Mouse (Mus musculus): ENCODE data around the gene Anxa4. TPM values are rescaled to one million over a fixed set of nuclear protein-coding genes. Genes with fewer than 3 reads are reported as not detected.

Gene Anxa4
- polyA plus RNA-seq, 1 experiment from 2014 or later = 5.9 TPM

DNA sequence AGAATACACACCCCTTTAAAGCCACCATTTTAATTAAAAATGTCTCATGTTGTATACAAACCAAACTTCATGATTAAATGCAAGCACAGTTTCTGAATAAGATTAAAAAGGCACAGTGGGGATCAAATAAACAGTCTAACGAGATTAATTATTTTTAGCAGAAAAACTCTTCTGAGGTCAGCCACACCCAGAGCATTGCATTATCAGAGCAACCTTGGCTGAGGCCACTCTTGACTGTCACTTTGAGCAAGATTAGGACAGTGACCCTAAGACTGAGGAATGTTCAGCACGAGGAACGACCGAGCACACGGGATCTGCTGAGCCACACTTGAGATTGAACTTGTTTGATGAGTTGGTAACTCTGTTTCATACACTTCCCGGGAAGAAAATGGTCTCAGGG lies 56.6 kb downstream of the Anxa4 start:
- no peak overlapping the region for H3K27ac ChIP-seq (replicated peaks)
- 81% methylated on average over 6 of the region's 6 CpGs for WGBS

DNA sequence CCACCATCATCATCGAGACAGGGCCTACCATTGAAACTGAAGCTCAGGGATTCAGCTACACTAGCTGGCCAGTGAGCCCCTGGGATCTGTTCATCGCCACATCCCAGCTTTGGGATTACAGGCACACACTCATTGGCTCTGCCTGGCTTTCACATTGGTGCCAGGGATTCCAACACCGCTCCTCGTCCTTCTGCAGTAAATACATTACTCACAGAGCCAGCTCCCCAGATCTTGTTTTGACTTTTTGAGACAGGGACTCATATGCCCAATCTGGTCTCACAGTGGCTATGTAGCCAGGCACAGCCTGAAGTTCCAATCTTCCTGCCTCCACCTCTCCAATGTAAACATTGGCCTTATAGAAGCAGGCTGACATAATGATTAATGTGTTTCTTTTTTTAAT lies 57.1 kb downstream of the Anxa4 start:
- no peaks in the 10 kb centered on the region for H3K9me3 ChIP-seq
- no peaks in the 10 kb centered on the region for H3K36me3 ChIP-seq
- ATAC-seq (replicated peaks) = no peak
- H3K4me2 ChIP-seq (replicated peaks) = no peak overlapping the region
- 75% methylated on average over 4 of the region's 4 CpGs for WGBS
- no peak overlapping the region for H3K4me3 ChIP-seq
- H3K27me3 ChIP-seq = no peaks in the 10 kb centered on the region
- 0 out of 2 replicates have a peak overlapping the region, but pooled peaks have one; percentile 26 for H3K27ac ChIP-seq (replicated peaks)
- H3K9ac ChIP-seq (replicated peaks) = no peak overlapping the region
- peaks cover 17% of the 10 kb centered on the region for H3K4me1 ChIP-seq

More for the DNA sequence above, 56.6 kb downstream of the Anxa4 start:
- Histone ChIP-seq H3K4me1 (peaks cover 13% of the 10 kb centered on the region), H3K36me3 (no peaks in the 10 kb centered on the region), H3K4me2 (replicated peaks) (no peak overlapping the region), H3K4me3 (no peak overlapping the region), H3K27me3 (no peaks in the 10 kb centered on the region), H3K9me3 (no peaks in the 10 kb centered on the region), H3K9ac (replicated peaks) (no peak overlapping the region)
- no peak for ATAC-seq (replicated peaks)

DNA sequence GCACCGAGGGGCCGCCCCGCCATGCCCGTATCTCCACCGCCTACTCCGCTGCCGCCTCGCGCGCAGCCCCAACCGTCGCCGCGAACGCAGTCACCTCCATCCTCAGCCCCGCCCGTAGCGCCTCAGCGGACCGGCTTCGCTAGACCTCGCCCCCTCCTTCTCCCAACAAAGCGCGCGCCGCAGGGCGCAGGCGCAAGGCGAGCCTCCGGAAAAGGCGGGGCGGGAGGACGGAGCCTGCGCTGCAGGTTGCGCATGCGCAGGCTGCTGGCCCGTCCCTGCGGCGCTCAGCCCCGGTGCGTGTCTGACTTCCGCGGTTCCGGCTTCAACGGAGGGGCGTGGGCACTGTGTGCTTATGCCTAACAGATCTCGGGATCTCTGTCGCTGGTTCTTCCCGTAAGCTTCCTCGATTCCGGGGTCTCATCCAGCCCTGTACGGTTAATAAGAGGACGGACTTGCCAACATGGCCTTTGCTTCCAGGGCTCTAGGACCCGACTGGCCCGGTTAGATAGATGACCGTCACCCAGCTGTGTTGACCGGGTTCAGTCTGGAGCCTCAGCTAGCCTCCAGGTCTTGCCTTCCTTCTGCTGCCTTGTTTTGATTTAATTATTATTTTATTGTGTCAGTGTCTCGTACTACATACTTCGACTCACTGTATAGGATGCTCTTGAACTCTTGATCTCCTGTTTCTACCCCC lies 60.1 kb downstream of the Anxa4 start, which contains the start of gene Gmcl1:
Gene Gmcl1 (minus strand): TSS at position 201 of the 694 bp plus-strand sequence.
- WGBS = under 1% methylated on average over 59 of the region's 59 CpGs
- H3K4me2 ChIP-seq (replicated peaks) = peak within 1 kb of the TSS; percentile 80
- no peaks in the 10 kb centered on the region for H3K36me3 ChIP-seq
- peak within 1 kb of the TSS; percentile 89 for H3K9ac ChIP-seq (replicated peaks)
- H3K4me3 ChIP-seq = peak within 1 kb of the TSS; percentile 93
- H3K4me1 ChIP-seq = peaks cover 34% of the 10 kb centered on the region
- H3K27ac ChIP-seq (replicated peaks) = peak within 1 kb of the TSS; percentile 91
- H3K27me3 ChIP-seq = no peaks in the 10 kb centered on the region
- ATAC-seq (replicated peaks) = peak; percentile 95
- H3K9me3 ChIP-seq = no peaks in the 10 kb centered on the region

DNA sequence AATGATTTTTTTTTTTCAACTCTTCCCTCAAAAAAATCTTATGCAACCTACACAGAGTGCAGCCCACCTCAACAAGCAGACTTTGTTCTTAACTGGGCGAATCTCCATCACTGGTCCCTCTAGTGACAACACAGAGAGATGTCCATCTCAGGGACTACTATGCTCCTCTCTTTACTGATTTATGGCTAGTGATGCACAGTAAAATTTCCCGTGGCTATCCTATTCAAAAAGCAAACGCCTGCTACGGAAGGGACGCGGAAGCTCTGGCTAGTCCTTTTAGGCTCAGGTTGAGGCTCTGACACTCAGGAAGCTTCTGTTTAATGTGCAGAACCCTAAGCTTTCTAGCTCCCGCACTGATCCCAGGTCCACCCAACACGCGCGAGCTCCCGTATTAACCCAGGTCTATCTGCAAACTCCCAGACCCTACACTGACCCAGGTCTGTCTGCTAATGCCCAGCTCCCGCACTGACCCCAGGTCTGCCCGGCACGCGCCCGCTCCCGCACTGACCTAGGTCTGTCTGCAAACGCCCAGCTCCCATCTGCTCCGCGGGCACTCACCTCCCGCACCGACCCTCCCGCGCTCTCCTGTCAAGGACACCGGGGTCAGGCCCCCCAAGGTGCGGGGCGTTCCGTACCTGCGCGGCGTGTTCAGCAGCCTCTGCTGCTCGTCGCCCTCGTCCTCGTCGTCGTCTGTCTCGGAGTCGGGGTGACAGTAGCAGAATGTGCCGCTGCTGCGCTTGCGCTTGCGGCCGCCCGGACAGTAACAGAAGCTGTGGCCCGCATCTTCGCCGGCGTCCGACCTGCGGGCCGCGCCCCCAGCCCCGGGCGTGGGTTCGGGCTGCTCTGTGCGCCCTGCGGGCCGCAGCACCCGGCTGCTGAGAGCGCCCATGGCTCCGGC lies 60.9 kb downstream of the Anxa4 start:
- 0 out of 2 replicates have a peak, but pooled peaks cover 2% of the 10 kb centered on the region for H3K36me3 ChIP-seq
- no peaks in the 10 kb centered on the region for H3K9me3 ChIP-seq
- under 1% methylated on average over 62 of the region's 62 CpGs for WGBS
- ATAC-seq (replicated peaks) = peak; percentile 49
- H3K9ac ChIP-seq (replicated peaks) = peak overlapping the region; percentile 89
- peak overlapping the region; percentile 93 for H3K4me3 ChIP-seq
- peaks cover 34% of the 10 kb centered on the region for H3K4me1 ChIP-seq
- peak overlapping the region; percentile 91 for H3K27ac ChIP-seq (replicated peaks)
- peak overlapping the region; percentile 80 for H3K4me2 ChIP-seq (replicated peaks)
- no peaks in the 10 kb centered on the region for H3K27me3 ChIP-seq

DNA sequence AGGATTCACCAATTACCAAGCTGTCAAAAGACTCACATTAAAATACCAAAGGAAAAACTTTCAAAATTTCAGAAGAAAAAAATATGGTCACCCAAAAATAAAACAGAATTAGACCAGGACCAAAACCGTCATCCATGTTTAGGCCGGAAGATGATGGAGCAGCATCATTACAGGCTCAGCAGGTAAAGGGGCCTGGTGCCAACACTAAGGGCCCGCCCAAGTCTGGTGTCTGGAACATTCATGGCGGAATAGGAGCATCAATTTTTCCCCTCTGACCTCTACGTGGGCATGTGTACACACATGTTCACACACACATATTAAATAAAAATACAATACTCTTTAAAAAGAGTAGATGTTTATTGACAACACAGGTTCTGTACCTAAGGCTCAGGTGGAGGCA lies 64.7 kb downstream of the Anxa4 start:
- Histone ChIP-seq H3K27me3 (no peaks in the 10 kb centered on the region), H3K27ac (replicated peaks) (no peak overlapping the region), H3K4me3 (no peak overlapping the region), H3K4me2 (replicated peaks) (no peak overlapping the region), H3K4me1 (peaks cover 27% of the 10 kb centered on the region), H3K9ac (replicated peaks) (no peak overlapping the region), H3K36me3 (0 out of 2 replicates have a peak, but pooled peaks cover 8% of the 10 kb centered on the region), H3K9me3 (no peaks in the 10 kb centered on the region)
- 91% methylated on average over 5 of the region's 5 CpGs for WGBS
- ATAC-seq (replicated peaks) = no peak

DNA sequence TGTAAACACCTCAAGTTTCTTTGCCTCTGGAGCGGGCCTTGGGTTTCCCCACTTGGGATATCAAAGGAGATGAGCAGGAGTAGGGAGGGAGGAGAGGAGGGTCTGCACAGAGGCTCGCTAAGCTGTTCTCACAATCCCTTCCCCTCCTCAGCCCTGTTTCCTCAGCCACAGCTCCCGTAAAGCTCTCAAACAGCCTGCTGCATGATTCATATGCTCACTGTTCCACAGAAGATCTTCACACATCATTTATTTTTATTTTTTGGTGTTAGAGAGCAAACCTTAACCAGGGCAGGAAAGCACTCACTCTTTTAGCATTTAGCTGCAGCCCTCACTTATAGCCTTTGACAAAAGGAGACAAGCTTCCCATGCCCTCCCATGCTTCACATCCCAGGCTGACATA lies 71.4 kb downstream of the Anxa4 start:
- Histone ChIP-seq H3K27ac (replicated peaks) (no peak overlapping the region), H3K36me3 (peaks cover 36% of the 10 kb centered on the region), H3K9ac (replicated peaks) (no peak overlapping the region), H3K4me3 (no peak overlapping the region), H3K9me3 (no peaks in the 10 kb centered on the region), H3K4me1 (no peaks in the 10 kb centered on the region), H3K27me3 (no peaks in the 10 kb centered on the region), H3K4me2 (replicated peaks) (no peak overlapping the region)
- WGBS = 98% methylated on average over 3 of the region's 3 CpGs
- no peak for ATAC-seq (replicated peaks)

DNA sequence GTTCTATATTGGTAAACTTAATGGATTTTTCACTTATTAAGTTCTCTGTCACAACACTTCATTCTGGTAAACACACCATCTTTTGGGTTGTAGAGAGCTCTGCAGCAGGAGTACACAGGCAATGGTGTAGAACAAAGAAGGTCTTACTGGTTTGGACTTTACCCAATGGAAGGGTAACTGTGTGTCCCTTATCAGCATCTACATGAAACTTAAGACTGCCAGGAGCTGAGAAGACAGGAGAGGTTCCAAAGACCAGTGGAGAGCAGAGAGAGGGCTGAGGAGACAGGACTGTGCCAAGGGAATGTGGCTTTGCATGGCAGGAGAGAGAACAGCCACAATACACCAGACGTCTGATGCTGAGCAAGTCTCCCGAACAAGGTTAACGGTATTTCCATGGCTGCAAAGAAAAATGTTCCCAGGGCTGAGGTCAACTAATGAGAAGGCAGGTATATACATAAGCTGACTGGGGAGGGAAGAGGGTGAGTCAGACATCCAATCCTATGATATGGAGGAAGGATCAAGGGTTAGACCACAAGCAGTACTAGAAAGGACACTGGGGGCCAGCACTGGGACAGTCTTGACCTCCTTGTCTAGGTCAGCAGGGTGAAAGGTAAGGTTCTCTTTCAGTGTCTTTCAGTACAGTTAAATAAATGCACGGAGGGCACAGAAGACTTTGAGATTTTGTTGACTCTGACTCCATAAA lies 85.2 kb downstream of the Anxa4 start:
- no peak for ATAC-seq (replicated peaks)
- H3K9ac ChIP-seq (replicated peaks) = no peak overlapping the region
- H3K4me2 ChIP-seq (replicated peaks) = no peak overlapping the region
- no peak overlapping the region for H3K4me3 ChIP-seq
- no peaks in the 10 kb centered on the region for H3K4me1 ChIP-seq
- H3K27me3 ChIP-seq = no peaks in the 10 kb centered on the region
- H3K36me3 ChIP-seq = peaks cover 67% of the 10 kb centered on the region
- H3K27ac ChIP-seq (replicated peaks) = no peak overlapping the region
- H3K9me3 ChIP-seq = no peaks in the 10 kb centered on the region
- WGBS = 85% methylated on average over 4 of the region's 4 CpGs

DNA sequence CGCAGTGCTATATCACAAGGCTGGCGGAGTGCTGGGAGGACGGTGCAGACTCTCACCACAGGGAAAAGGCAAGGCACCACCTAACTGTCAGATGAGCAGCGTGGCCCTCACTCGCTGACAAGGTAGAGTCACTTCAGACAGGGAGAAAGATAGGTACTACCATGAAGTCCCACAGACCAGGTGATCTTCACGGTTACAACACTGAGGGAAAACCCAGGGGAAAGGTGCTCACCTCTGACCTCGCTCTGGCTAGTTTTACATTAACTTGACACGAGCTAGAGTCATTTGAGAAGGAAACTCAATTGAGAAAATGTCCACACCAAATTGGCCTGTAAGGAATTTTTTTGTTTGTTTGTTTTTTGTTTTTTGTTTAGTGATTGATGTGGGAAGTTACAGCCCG lies 90.8 kb downstream of the Anxa4 start:
- H3K4me1 ChIP-seq = no peaks in the 10 kb centered on the region
- no peak overlapping the region for H3K9ac ChIP-seq (replicated peaks)
- H3K27me3 ChIP-seq = no peaks in the 10 kb centered on the region
- ATAC-seq (replicated peaks) = no peak
- no peak overlapping the region for H3K27ac ChIP-seq (replicated peaks)
- H3K4me3 ChIP-seq = no peak overlapping the region
- H3K4me2 ChIP-seq (replicated peaks) = no peak overlapping the region
- peaks cover 86% of the 10 kb centered on the region for H3K36me3 ChIP-seq
- WGBS = 94% methylated on average over 9 of the region's 9 CpGs
- H3K9me3 ChIP-seq = no peaks in the 10 kb centered on the region

DNA sequence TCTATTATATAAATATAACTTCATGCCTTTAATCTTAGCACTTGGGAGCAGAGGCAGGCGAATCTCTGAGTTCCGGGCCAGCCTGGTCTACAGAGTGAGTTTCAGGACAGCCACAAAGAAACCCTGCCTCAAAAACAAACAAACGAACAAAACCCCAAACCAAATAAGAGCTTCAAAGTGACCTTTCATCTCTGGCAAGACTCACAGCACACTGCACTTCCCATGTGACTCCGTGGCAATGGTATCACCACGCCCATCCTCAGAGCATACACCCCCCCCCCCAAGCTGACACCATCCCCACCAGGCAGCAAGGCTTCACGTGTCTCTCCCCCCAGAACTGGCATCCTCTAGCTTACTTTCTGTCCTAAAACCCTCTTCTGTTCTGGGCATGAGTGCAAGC lies 95.5 kb downstream of the Anxa4 start:
- Histone ChIP-seq H3K9ac (replicated peaks) (no peak overlapping the region), H3K27me3 (no peaks in the 10 kb centered on the region), H3K27ac (replicated peaks) (no peak overlapping the region), H3K36me3 (peaks cover 76% of the 10 kb centered on the region), H3K4me3 (no peak overlapping the region), H3K4me1 (no peaks in the 10 kb centered on the region), H3K9me3 (no peaks in the 10 kb centered on the region), H3K4me2 (replicated peaks) (no peak overlapping the region)
- ATAC-seq (replicated peaks) = no peak
- WGBS = 86% methylated on average over 6 of the region's 6 CpGs

DNA sequence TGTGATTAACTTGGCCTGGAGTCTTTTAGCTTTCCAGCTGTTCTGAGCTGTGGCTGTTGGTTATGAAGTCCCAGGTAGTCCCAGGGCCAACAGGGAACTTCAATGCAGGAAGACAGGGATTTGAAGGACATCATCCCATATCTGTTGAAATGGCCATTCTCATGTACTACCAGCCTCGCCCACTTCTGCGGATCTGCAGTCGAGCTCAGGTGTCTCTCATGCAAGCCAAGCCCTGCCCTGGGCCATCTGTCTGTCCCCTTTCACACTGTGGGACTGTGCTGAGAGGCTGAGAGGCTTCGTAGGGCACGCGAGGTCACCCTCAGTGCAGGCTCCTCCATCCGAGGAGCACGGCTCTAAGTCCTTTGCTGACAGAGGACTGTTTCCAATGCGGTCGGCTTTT lies 97.2 kb downstream of the Anxa4 start:
- Histone ChIP-seq H3K4me2 (replicated peaks) (no peak overlapping the region), H3K36me3 (peaks cover 62% of the 10 kb centered on the region), H3K9ac (replicated peaks) (no peak overlapping the region), H3K4me1 (no peaks in the 10 kb centered on the region), H3K9me3 (no peaks in the 10 kb centered on the region), H3K4me3 (no peak overlapping the region), H3K27me3 (no peaks in the 10 kb centered on the region), H3K27ac (replicated peaks) (no peak overlapping the region)
- no peak for ATAC-seq (replicated peaks)
- WGBS = 90% methylated on average over 10 of the region's 10 CpGs

DNA sequence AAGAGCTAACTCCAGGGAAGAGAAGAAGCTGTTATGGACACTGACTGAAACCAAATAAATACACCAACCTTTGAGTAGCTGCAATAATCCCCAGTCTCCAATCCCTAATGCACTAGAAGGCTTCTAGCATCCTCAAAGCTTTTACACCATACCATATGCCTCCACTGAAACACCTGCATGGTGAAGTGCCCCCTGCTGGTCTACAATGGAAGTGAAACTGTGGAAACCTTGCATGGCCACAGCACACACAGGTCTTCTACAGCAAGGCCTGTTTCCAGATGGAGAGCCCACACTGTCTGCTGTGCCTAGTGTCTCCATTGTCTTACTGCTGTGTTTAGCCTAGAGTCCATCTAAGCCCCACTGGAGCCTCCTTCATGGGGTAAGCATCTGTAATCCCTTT lies 98.9 kb downstream of the Anxa4 start:
- Histone ChIP-seq H3K9ac (replicated peaks) (no peak overlapping the region), H3K27me3 (no peaks in the 10 kb centered on the region), H3K27ac (replicated peaks) (no peak overlapping the region), H3K4me1 (no peaks in the 10 kb centered on the region), H3K9me3 (no peaks in the 10 kb centered on the region), H3K4me3 (no peak overlapping the region), H3K4me2 (replicated peaks) (no peak overlapping the region), H3K36me3 (peaks cover 61% of the 10 kb centered on the region)
- no peak for ATAC-seq (replicated peaks)

DNA sequence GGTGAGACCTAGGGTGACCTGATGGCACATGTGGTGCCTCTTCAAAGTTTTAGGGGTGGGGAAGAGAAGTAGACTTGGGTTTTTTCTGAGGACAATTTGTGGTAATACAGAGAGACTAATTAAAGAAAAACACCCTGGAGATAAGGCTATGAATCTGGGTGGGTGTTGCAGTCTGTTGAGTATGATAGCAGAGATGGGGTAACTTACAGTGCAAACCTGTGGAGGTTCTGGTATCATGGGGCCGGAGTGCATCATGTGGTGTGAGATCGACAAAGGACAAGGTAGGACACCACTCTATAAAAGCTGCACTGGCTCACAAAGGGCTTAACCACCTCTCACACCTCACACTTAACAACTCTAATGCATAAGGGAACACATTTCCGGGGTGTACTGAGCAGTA lies 103.7 kb downstream of the Anxa4 start:
- H3K4me2 ChIP-seq (replicated peaks) = no peak overlapping the region
- H3K36me3 ChIP-seq = peaks cover 41% of the 10 kb centered on the region
- H3K9ac ChIP-seq (replicated peaks) = no peak overlapping the region
- no peak overlapping the region for H3K4me3 ChIP-seq
- no peaks in the 10 kb centered on the region for H3K9me3 ChIP-seq
- peaks cover 2% of the 10 kb centered on the region for H3K4me1 ChIP-seq
- WGBS = 97% methylated on average over 3 of the region's 3 CpGs
- H3K27ac ChIP-seq (replicated peaks) = no peak overlapping the region
- ATAC-seq (replicated peaks) = no peak
- H3K27me3 ChIP-seq = no peaks in the 10 kb centered on the region

Data from forebrain, embryonic 15.5 days (tissue).